Mouse (Mus musculus) hindbrain, embryonic 16.5 days (tissue): ENCODE measurements at regions not wholly inside any gene's neighbourhood (a gene's known extent, or its start where the extent isn't known, plus 50 kb on each side); places are given as distances from the start of the nearest gene placed in this dataset.

ENCODE experiments used
- ATAC-seq: fragments of 200-750 bp; cut with Nextera tagmentation; 2 replicates; pipeline ENCODE4 v1.8.0; 2017; ENCODE audit warnings: moderate TSS enrichment, moderate library complexity
- H3K27ac ChIP-seq: fragments of 300-500 bp; sonication (generic); 2 replicates; pipeline ENCODE4 v1.5.1; 2014; ENCODE audit warnings: low read depth, mild to moderate bottlenecking, control low read depth, low read length, moderate library complexity
- H3K27me3 ChIP-seq: fragments of 300-500 bp; sonication (generic); replicated peaks from 2 replicates; pipeline ENCODE4 v1.6.1; 2014; ENCODE audit warnings: low read length; ENCODE audit not compliant: control insufficient read depth, insufficient read depth
- H3K36me3 ChIP-seq: fragments of 300-500 bp; sonication (generic); 2 replicates; pipeline ENCODE4 v1.6.1; 2014; ENCODE audit warnings: mild to moderate bottlenecking, low read length, moderate library complexity, mixed read lengths; ENCODE audit not compliant: control insufficient read depth, insufficient read depth
- H3K4me1 ChIP-seq: fragments of 300-500 bp; sonication (generic); 2 replicates; pipeline ENCODE4 v1.6.1; 2014; ENCODE audit warnings: low read depth, low read length; ENCODE audit not compliant: control insufficient read depth, insufficient read depth
- H3K4me2 ChIP-seq: fragments of 300-500 bp; sonication (generic); 2 replicates; pipeline ENCODE4 v1.6.1; 2014; ENCODE audit warnings: mild to moderate bottlenecking, low read length, control low read depth, moderate library complexity
- H3K4me3 ChIP-seq: fragments of 300-500 bp; sonication (generic); 2 replicates; pipeline ENCODE4 v1.5.1; 2014; ENCODE audit warnings: mild to moderate bottlenecking, low read length, control low read depth, moderate library complexity
- H3K9ac ChIP-seq: fragments of 300-500 bp; sonication (generic); 2 replicates; pipeline ENCODE4 v1.6.1; 2014; ENCODE audit warnings: low read depth, mild to moderate bottlenecking, control low read depth, low read length, moderate library complexity
- H3K9me3 ChIP-seq: fragments of 300-500 bp; sonication (generic); 2 replicates; pipeline ENCODE4 v1.6.1; 2014; ENCODE audit warnings: mild to moderate bottlenecking, low read length, moderate library complexity; ENCODE audit not compliant: control insufficient read depth
- WGBS: fragments of 180-500 bp; shearing (Covaris S2); extraction: QIAGEN DNeasy Blood & Tissue Kit; methylation state at CpG from one replicate; pipeline ENCODE4 v1.1.7; 2014; 5-methylcytosine and 5-hydroxymethylcytosine counted together

DNA sequence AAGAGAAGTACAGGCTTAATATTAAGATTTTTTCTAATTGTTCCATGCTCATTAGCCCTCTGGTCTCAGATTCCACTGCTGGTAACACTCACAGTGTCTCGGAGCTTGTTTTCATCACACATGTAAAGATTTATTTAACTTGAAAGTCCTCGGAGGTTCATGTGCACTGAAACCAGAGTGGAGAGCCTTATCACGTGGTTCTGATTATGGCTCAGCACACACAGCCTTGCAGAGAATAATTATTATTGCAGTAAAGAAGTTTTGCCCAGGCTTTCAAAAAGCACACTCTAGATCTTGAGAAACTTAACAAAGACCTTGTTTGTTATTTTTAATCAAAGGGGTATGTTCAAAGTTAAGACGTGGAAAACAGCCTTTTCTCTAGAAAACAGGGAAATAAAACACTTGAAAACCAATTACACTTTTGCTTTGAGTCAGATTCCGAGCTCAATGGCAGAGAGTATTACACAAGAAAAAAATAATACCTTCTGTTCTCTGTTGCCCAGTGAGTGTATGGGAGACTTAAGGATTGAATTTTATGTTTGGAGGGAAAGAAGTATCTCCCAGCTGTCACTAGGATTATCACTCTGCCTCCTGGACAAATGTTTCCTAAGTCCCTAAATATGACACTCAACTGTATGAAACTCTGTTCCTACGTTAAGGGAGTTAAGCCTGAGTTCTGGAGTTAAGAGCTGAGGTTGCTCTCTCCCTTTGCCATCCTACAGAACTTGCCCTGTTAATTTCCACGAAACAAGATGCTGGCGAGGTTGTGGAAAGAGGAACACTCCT is 114.9 kb upstream of the Lpar1 start:
- Histone ChIP-seq H3K9ac (no peak overlapping the region), H3K27ac (no peak overlapping the region), H3K4me2 (no peak overlapping the region), H3K4me3 (no peak overlapping the region), H3K9me3 (no peaks in the 10 kb centered on the region), H3K4me1 (peaks cover 7% of the 10 kb centered on the region), H3K36me3 (no peaks in the 10 kb centered on the region), H3K27me3 (no peaks in the 10 kb centered on the region)
- 61% methylated on average over 8 of the region's 8 CpGs for WGBS
- ATAC-seq, result no peak

DNA sequence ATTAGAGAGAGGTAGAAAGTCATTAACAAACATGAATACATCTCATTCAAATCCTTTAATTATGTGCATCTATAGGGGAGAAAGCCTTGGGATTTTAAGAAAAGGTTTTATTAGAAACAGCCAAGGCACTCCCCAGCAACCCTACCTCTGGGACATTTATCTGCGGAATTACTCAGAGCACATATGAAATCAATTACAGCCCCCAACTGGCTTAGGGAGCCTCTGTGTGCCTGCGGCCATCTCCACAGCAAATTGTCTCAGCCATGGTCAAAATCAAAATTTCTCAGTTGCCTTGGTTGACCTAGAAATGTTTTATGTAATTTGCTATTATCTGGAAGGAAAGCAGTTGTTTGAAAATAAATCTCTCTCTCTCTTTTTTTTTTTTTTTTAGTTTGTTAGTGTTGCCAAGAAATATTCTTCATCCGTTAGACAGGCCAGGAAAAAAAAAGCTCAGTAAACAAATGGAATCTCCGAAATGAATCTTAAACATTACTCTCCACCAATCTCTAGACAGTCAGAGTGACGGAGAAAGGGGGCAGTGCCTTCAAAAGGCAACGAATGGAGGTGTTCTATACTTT is 110.0 kb upstream of the Lpar1 start:
- H3K4me1 ChIP-seq, result no peaks in the 10 kb centered on the region
- H3K27ac ChIP-seq, result no peak overlapping the region
- 50% methylated on average over 6 of the region's 6 CpGs for WGBS
- no peaks in the 10 kb centered on the region for H3K36me3 ChIP-seq
- H3K9me3 ChIP-seq, result no peaks in the 10 kb centered on the region
- no peaks in the 10 kb centered on the region for H3K27me3 ChIP-seq
- 0 out of 2 replicates have a peak, but pooled peaks have one; percentile 54 for ATAC-seq
- no peak overlapping the region for H3K4me2 ChIP-seq
- H3K9ac ChIP-seq, result no peak overlapping the region
- H3K4me3 ChIP-seq, result no peak overlapping the region

DNA sequence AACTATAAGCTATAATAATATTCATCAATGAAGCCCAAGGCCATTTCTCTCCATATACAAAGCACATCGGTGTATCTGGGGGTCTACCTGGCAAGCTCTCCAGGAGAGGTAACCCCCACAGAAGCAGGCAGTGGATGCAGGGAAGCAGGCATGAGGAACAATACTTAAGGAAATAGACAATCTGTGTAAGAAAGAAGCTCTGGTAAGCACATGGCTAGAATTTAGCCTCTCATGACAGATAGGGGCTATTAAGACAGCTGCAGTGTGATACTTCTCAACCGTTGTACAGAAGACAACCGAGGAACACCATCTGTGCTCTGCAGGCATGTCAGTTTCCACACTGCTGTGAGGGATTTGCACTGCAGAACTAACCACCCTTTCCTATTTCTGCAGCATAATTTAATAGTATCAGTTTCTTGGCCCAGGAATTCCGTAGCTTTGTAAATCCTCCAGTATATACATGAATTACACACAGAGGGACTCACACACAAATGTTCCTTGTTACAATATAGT is 108.1 kb upstream of the Lpar1 start:
- Histone ChIP-seq H3K9me3 (no peaks in the 10 kb centered on the region), H3K9ac (no peak overlapping the region), H3K27me3 (no peaks in the 10 kb centered on the region), H3K4me3 (no peak overlapping the region), H3K4me2 (no peak overlapping the region), H3K27ac (no peak overlapping the region), H3K4me1 (no peaks in the 10 kb centered on the region), H3K36me3 (no peaks in the 10 kb centered on the region)
- ATAC-seq, result 0 out of 2 replicates have a peak, but pooled peaks have one; percentile 52
- WGBS, result 69% methylated on average over 4 of the region's 4 CpGs

DNA sequence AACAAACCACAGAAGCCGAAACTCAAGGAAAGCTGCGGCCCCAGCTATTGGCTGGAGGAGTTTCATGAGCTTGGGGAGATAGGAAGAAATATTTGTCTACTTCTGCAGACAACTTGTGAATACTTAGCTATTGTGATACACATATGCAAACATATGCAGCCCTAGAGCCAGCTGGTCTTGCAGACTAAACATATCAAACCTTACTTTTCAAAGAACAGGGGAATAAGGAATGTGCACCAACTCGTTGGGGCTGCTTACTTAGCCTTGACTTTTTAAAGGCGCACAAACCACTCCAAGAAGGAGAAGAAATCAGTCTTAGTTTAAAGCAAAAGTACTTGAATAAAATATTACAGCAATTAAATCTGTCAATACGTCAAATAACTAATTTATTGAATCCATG is 106.8 kb upstream of the Lpar1 start:
- Histone ChIP-seq H3K4me2 (no peak overlapping the region), H3K4me3 (no peak overlapping the region), H3K4me1 (no peaks in the 10 kb centered on the region), H3K27me3 (no peaks in the 10 kb centered on the region), H3K27ac (no peak overlapping the region), H3K36me3 (no peaks in the 10 kb centered on the region), H3K9ac (no peak overlapping the region), H3K9me3 (no peaks in the 10 kb centered on the region)
- ATAC-seq, result no peak
- WGBS, result 78% methylated on average over 5 of the region's 5 CpGs

GRCm38 (mm10) chr4:58658206-58658605 is 104.5 kb upstream of the Lpar1 start:
- Histone ChIP-seq H3K27me3 (no peaks in the 10 kb centered on the region), H3K9me3 (no peaks in the 10 kb centered on the region), H3K27ac (no peak overlapping the region), H3K9ac (no peak overlapping the region), H3K36me3 (no peaks in the 10 kb centered on the region), H3K4me3 (no peak overlapping the region), H3K4me2 (no peak overlapping the region), H3K4me1 (no peaks in the 10 kb centered on the region)
- WGBS, result 53% methylated on average over 6 of the region's 6 CpGs
- ATAC-seq, result no peak

DNA sequence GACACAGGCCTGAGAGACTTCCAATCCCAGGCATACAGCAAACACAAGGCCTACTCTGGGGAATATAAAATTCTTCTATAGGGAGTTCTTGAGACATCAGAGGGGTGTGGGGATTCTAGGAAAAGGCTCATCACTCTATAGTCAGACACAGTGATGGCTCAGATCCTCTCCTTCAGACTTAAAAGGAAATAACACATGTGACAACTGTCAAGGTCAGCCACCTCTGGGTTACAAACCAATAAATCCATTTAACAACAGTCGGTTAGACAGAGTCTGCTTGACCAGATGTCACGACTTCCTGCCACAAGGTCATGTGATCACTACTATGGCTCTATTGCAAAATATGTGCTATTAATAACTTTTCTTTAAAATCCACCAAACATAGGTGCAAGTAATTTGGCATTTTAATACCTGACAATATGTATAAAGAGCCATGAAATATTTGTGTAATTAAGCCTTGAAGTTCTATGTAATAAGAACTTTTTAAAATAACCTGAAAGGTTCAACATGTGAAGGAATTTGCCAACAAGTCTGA is 94.1 kb upstream of the Lpar1 start:
- Histone ChIP-seq H3K9ac (no peak overlapping the region), H3K36me3 (no peaks in the 10 kb centered on the region), H3K27me3 (no peaks in the 10 kb centered on the region), H3K4me3 (no peak overlapping the region), H3K4me1 (no peaks in the 10 kb centered on the region), H3K27ac (no peak overlapping the region), H3K9me3 (no peaks in the 10 kb centered on the region), H3K4me2 (no peak overlapping the region)
- no peak for ATAC-seq
- WGBS, result 73% methylated on average over 2 of the region's 2 CpGs

DNA sequence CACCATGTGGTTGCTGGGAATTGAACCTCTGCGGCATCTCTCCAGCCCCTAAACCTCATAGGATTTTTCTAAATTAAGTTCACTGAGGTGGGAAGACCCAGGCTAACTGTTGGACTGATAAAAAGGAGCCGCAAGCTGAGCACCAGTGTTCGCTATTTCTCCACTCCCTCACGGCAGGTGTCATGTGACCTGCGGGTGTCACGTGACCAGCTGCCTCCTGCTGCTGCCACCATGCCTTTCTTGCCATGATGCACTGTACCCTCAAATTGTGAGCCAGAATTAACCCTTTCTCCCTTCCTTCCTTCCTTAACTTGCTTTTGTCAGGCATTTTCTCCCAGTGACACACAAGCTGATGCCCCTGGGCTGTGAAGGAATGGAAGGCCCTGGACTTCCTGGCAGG is 93.1 kb upstream of the Lpar1 start:
- H3K4me3 ChIP-seq, result no peak overlapping the region
- no peaks in the 10 kb centered on the region for H3K4me1 ChIP-seq
- H3K36me3 ChIP-seq, result no peaks in the 10 kb centered on the region
- no peaks in the 10 kb centered on the region for H3K27me3 ChIP-seq
- no peak overlapping the region for H3K9ac ChIP-seq
- no peaks in the 10 kb centered on the region for H3K9me3 ChIP-seq
- ATAC-seq, result no peak
- H3K27ac ChIP-seq, result no peak overlapping the region
- 94% methylated on average over 6 of the region's 6 CpGs for WGBS
- no peak overlapping the region for H3K4me2 ChIP-seq

DNA sequence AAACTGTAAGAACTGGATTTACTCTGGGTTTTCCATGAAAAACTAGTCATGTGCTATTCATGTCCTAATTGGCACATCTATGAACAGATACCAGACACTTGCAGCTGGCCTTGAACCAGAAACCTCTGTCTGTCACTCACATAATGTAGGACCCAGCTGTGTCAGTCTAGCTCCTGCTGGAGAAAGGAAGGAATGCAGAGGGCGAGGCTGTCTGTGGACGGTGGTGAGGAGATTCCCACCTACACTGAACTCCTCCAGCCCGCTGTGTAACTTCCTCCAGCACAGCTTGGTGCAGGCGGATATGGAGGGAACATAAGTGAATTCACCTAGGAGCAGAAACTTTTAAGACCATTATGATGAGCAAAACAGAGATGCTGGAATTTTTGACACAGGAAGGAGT is 89.7 kb upstream of the Lpar1 start:
- no peak overlapping the region for H3K4me2 ChIP-seq
- ATAC-seq, result no peak
- no peaks in the 10 kb centered on the region for H3K36me3 ChIP-seq
- no peak overlapping the region for H3K27ac ChIP-seq
- H3K4me1 ChIP-seq, result no peaks in the 10 kb centered on the region
- H3K9ac ChIP-seq, result no peak overlapping the region
- H3K27me3 ChIP-seq, result no peaks in the 10 kb centered on the region
- 58% methylated on average over 4 of the region's 4 CpGs for WGBS
- no peaks in the 10 kb centered on the region for H3K9me3 ChIP-seq
- no peak overlapping the region for H3K4me3 ChIP-seq

GRCm38 (mm10) chr4:58642236-58642635 is 88.5 kb upstream of the Lpar1 start:
- no peak for ATAC-seq
- H3K4me1 ChIP-seq, result no peaks in the 10 kb centered on the region
- no peaks in the 10 kb centered on the region for H3K27me3 ChIP-seq
- no peaks in the 10 kb centered on the region for H3K9me3 ChIP-seq
- no peak overlapping the region for H3K27ac ChIP-seq
- H3K4me2 ChIP-seq, result no peak overlapping the region
- no peak overlapping the region for H3K4me3 ChIP-seq
- no peak overlapping the region for H3K9ac ChIP-seq
- no peaks in the 10 kb centered on the region for H3K36me3 ChIP-seq
- 89% methylated on average over 10 of the region's 10 CpGs for WGBS
